Mouse (Mus musculus) left cerebral cortex, adult 11 months (tissue): ENCODE data around the gene Slc27a3.

ENCODE experiments used
- DNase-seq: peaks from one replicate; pipeline ENCODE4 v3.0.0; 2022; ENCODE audit warnings: low spot score

The Slc27a3 gene

DNA sequence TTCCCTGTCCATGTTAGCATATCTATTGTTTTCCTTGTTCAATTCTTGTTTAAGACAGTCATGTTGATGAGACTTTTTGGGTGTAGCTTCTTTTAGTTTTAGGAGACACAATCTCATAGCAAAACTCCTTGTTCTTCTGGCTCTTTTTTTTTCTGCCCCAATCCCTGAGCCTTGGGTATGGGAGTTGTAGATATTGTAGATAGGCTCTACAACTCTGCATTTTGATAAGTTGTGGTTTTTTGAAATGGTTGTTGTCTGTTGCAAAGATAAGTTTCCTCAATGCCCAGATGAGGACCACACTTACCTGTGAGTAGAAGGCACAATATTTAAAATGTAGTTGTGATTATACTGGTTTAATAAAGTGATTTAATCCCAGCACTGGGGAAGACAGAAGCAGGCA is 49.6 kb downstream of the Slc27a3 start:
- DNase-seq: no peak

DNA sequence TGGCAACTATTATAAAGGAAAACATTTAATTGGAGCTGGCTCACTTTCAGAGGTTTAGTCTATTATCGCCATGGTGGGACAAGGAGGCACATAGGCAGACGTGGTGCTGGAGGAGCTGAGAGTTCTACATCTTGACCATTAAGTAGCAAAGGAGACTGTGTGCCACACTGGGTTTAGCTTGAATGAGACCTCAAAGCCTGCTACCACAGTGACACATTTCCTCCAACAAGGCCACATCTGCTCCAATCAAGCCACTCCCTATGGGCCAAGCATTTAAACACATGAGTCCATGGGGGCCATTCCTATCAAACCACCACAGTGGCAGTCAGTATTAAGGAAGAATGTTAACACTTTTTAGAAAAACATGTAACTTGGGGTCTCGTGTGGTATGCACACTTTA is 51.5 kb downstream of the Slc27a3 start:
- no peak for DNase-seq

DNA sequence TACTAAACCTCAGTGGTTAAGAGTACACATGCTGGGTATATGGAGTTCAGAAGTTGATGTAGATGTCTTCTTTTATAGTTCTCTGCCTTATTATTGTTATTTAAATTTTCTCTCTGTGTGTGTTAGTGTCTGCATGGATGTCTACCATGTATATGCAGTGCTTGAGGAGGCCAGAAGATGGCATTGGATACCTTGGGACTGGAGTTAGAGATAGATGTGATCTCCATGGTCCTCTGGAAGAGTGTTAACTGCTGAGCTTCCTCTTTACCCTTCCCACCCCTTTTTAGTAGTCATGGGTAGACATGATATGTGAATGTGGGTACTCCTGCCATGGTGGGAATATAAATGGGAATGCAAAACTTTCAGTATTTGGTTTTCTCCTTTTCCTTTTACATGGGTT is 54.2 kb downstream of the Slc27a3 start:
- no peak for DNase-seq
